Mouse (Mus musculus) gastrocnemius, adult 8-10 months (tissue): ENCODE data around the gene Prpf40b. TPM values are rescaled to one million over a fixed set of nuclear protein-coding genes. Genes with fewer than 3 reads are reported as not detected.

Source experiments
- DNase-seq, 2 experiments: peaks; one replicate each; pipeline ENCODE4 v3.0.0; 2022; ENCODE audit warnings: low spot score in 2 of 2
- total RNA-seq, 4 experiments: library from RNA; stranded (reverse); gene quantifications; 2 replicates each; pipeline ENCODE4 v1.2.4; 2022

Gene Prpf40b
- total RNA-seq, 4 experiments from 2014 or later = 22.5 to 28.5 (median 25.7) TPM

DNA sequence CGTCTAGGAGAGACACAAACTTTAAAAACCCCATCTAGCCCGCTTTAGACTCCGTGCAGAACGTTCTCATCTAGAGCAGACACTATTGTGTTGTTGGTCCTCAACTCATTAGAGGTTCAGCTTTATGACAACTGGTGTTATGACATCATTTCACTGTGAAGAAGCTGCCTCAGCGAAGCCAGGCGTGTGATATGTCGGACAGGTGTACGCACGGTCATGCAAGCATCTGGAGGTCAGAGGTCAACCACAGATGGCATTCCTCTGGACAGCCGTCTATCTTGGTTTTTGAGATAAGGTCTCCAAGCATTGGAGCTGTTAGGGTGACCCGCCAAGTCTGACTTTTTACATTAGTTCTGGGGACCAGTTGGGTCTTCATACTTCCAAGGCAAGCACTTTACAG is 4.3 kb upstream of the Prpf40b start:
- DNase-seq = no peak

DNA sequence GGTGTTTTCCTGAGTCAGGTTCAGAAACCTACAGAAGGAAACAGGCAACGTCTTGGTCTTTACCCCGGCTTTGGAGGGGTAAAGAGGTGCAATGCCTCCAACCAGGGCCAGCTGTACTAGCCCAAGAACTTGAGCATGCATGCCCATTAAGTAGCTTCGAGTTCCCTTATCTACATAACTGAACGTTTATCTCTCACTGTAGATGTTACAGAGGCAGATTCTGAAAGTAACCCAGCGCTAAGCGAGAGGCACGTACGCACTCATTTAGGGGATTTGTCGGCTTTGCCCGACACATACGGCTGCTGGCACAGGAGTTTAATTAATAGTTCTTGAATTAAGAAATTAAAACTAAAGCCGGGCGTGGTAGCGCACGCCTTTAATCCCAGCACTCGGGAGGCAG is 600 bp upstream of the Prpf40b start:
- no peak for DNase-seq

DNA sequence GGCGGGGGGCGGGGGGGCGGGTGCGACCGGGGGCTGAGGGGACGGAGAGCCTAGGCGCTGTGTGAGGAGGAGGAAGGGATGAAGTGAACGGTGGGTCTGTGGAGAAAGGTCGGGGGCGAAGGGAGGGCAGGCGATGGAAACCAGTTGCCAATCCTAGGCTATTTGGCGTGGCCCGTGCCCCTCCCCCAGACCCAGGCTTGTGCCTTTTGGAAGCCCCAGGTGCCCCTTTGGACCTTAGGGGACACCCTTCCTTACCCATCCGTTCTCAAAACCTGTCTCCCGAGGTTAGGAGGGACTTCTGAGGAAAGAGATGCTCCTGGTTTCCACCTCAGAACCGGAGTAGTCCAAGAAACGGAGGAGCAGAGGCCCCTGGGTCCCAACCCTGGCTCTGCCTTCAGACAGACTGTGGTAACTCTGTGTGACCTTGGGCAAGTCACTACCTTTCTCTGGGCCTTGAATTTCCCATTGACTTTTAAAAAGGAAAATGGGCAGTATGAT is 646 bp downstream of the Prpf40b start, which contains the start of gene Fam186b:
Gene Fam186b, minus strand, starts transcription at position 405 of the 498 bp plus-strand sequence.
- DNase-seq = peak in 1 of 2 experiments; percentile 29

DNA sequence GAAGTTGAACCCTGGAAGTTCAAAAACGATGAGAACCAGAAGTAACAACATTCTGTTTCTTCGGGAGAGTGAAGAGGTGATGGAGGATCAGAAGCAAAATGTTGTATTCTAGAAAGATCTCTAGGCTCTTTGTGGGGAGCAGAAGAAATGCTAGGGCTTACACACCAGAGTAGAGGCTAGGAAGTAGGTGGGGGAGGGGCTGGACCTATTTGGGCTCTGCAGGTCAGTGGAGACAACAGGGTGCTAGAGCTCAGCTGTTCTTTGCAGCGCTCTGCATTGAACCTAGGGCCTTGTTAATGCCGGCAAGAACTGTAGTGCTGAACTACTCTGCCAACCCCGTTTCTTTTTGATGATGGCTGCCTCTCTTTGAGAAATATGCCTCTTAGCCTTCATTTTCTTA is 1.3 kb downstream of the Prpf40b start:
- DNase-seq = no peak

DNA sequence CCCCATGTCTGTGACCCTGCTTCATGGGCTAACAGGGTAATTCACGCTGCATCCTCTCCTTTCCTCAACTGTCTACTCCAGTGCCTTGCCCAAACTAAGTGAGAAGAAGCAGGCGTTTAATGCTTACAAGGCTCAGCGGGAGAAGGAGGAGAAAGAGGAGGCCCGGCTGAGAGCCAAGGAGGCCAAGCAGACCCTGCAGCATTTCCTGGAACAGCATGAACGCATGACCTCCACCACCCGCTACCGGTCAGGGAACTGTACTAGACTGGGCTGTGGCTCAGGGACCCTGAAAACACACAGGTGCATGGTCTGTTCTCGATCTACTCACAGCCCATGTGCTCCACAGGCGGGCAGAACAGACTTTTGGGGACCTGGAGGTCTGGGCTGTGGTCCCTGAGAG is 12.6 kb downstream of the Prpf40b start:
- no peak for DNase-seq

DNA sequence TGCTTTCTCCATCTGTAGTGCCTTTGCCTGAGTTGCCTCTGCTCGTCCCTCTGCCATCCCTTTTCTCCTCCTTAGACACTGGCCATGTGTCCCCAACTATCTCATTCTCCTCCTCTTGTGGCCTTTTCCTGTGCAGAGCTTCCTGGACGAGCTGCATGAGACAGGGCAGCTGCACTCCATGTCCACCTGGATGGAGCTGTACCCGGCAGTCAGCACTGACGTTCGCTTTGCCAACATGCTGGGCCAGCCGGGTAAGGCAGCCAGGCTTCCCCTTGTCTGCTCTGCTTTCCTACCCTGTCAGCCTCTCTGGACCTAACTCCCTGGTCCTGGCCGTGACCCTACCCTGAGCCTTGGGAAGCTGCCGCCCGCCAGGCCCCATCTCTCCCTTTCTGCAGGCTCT is 14.7 kb downstream of the Prpf40b start:
- DNase-seq = no peak

DNA sequence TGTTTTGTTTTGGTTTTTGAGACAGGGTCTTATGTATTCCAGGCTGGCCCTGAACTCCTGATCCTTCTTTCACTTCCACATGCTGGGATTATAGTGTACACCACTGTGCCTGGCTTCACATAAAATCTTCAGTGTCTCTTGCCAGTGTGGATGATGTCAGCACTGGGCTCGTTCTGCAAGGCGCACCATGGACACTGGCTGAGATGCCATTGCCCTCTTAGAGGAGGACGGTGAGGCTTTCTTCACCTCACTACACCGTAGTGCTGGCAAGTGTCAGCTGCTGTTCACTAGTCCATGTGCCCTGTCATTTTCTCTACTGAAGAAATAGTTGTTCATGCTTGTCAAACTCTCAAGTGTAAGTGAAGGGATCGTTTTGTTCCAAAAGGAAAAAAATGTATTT is 15.7 kb downstream of the Prpf40b start:
- no peak for DNase-seq

DNA sequence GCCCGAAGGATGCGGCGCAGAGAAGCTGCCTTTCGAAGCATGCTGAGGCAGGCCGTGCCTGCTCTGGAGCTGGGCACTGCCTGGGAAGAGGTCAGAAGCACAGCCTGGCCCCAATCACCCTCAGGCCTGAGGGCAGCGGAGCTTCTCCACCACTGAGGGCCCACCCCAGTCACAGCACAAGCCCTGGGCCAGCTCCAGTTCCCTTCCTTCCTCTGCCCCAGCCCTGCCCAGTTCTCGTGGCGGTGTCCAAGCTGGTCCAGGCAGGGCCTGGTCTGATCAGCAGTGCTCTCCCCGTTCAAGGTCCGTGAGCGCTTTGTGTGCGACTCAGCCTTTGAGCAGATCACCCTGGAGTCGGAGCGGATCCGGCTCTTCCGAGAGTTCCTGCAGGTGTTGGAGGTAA is 20.0 kb downstream of the Prpf40b start:
- no peak for DNase-seq

DNA sequence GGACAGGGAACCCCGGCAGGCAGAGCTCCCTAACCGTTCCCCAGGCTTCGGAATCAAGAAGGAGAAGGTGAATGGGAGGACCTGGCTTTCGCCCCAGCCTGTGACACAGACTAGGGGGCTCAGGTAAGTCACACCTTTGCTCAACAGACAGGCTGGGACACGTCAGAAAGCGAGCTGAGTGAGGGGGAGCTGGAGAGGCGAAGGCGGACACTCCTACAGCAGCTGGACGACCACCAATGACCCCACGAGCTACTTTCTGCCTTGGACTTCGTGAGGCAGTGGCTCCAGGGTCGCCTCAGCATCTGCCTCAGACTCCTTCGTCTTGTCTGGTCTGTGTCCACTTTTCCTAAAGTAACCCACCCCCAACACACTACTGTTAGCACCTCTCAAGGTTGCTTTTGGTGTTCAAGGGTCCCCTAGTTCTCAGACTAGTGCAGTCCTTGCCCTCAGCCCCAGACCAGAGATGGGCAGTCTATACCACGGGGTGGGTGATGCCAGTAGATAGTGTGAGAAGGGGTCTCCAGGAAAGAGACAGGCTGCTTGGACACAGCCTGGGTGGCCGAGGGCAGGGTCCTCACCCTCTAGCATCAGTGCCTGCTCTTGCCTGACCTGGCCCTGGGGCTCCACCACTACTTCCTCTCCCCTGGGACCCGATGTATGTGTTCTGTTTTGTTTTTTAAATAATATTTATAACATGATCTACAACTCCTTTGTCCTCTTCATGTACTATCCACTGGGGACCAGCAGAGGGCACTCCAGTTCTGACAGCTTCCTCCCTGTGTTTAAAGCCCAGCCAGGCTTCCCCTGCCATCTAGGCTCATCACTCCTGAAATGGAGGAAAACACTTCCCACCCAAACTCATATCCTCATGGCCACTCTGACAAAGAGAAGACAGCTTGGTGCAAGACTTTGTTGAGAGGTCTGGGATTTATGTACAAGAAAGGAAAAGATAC is 21.7 kb downstream of the Prpf40b start:
- peak; percentile 56 to 60 for DNase-seq

DNA sequence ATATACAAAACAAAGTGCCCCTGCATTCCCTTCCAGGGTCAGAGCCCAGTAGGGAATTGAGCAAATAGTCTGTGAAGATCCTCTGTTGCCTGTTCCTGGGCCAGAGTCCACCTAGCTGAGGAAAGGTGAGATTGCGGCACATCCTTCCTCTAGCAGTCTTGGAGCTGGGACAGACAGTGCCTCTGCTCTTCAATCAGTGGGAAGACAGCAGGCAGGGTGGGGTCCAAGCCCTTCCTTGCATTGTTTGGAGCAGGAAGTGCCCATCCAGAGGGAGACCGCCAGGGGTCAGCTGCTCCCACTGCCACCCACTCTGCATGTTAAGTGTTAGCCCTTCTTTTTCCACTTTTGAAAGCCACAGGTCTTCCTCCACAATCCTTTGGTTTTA is 22.4 kb downstream of the Prpf40b start:
- no peak for DNase-seq

DNA sequence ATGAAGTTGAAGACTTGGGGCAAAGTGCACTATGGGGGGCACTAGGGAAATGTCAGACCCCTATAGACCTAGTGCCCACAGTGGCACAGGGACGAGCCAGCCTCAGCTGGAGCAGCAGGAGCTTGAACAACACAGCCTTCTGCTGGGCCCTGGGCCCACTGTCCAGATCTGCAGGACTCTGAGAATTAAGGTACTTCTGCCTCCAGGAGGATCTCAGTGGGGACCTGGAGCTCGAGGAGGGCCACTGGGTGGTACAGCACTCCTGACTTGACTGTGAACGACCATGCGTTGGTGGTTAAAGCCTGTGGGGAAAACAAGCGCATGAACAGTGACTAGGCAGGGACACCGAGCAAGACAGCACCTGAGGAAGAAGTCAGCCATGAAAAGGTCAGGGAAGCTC is 23.2 kb downstream of the Prpf40b start:
- no peak for DNase-seq

DNA sequence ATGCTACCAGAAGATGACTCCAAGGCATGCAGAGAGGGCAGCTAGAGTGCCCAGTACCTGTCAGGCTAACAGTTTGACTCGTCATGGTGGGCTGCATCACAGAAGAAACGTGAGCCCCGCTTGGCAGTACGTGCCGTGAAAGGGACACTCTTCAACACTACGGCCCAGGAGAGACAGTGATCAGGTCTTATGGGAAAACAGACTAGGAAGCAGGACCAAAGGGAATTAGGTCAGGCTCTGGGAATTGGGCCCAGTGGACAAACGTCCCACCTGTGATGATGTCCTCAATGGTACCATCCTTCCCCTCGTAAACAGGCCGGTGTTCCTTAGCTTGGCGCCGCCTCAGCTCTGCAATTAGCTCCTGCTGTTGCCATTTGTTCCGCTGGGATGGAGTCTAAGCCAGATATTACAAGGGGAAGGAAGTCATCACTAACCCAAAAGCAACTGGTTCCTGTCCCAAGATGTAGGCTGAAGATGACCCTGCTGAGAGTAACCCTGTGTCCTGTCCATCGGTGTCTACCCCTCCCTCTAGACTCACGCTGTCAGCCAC is 24.0 kb downstream of the Prpf40b start:
- DNase-seq = no peak

DNA sequence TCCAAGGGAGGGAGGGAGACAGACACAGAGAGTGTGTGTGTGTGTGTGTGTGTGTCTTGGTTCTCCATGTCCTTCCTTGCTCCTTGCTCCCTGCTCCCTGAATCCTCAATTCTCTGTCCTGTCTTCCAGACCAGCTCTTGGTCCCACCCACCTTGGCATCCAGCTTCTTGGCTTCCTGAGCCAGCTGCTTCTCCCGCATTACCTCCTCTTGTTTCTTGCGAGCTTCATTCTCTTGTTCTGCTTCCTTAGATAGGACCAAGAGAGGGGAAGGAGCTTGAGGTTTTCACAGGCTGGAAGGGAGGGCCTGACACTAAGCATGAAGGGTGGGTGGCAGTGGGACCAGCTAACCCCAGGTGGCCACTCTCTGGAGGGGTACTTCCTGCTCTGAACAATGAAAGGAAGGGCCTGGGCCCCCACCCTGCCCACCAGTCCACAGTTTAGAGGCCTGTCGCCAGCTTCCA is 24.6 kb downstream of the Prpf40b start:
- DNase-seq = no peak

DNA sequence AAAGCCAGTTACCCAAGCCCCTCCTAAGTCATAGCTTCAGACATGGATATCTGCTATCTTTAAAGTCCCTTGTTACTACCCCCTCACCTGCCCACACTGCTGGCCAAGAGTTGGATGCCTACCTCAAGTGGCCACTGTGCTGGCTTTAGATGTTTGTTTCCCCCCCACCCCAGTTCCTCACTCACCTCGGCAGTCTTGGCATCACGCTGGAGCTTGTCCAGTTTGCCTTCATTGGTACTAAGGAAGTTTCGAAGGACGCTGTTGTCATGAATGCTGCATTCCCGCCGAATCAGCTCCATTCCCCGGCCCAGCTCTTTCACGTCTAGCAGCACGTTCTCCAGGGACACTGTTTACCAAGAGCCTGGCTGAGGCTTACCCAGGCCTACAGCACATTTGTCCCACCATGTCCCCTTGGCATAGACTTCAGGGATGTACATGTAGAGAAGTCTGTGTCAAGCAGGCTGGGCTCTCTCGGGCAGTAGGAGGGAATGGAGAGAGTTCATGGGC is 25.3 kb downstream of the Prpf40b start:
- no peak for DNase-seq

DNA sequence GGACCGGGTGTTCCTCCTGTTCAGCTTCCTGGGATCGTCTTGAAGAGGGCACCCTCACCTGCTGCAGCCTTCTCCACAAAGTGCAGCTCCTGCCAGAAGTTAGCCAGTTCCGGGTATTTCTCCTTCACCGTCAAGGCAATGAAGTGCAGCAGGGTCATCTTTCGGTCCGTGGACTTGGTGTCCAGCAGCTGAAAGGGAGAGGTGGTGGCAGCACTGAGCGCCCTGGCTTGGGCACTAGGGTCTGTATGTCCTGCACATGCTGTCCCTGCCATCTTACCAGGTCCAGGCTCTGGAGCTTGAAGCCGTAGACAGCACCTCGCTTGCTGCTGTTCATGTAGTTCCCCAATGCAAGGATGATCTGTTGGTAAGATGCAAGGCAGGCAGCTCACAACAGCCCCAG is 26.1 kb downstream of the Prpf40b start:
- DNase-seq = no peak

DNA sequence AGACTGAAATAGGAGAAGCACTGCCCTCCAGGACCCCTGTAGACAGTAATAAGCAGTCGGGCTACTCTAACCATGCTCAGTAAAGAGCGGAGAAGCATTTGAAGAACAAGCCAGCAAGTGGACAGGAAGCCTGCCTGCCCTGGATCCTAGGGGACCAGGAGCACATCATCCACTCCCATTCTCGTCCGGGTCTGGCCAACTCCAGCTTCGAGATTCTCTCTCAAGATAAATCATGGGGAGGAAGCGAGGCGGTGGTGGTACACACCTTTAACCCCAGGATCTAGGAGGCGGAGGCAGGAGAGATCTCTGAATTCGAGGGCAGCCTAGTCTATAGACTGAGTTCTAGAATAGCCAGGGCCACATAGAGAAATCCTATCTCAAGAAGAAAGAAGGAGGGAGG is 29.3 kb downstream of the Prpf40b start:
- no peak for DNase-seq

DNA sequence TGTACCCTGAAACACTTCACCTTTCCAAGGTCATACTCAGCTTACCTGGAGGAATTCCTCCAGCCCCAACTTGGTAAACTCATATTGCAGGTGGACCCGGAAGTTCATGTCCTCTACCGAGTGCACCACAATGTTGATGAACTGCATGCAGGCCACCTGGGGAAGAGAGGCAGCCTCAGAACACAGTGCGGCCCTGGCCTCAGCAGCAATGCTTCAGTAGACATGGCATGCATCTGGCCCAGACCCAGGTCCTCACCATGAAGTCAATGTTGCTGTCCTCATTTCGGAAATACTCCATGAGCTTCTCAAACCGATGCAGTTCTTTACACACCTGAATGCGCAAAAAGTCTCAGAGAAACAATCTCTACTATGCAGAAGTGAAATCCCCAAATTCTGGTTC is 30.7 kb downstream of the Prpf40b start:
- DNase-seq = no peak

DNA sequence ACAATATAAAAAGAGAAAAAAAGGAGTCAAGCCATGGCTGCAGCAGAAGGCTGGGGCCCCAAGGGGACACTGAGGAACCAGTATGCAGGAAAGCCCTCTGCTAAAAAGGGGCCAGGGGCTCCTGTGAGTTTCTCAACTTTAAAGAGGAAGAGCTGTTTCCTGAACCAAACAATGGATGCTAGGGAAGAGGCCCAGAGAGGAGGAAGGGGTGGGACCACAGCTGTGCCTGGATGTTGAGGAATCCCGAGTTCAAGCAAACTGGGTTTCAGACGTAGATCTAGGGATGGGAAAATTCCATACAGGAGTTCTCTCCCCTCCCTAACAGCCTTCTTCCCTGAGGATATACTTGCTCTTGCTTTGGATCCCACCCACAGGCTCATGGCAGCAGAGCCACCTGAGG is 31.5 kb downstream of the Prpf40b start:
- no peak for DNase-seq

DNA sequence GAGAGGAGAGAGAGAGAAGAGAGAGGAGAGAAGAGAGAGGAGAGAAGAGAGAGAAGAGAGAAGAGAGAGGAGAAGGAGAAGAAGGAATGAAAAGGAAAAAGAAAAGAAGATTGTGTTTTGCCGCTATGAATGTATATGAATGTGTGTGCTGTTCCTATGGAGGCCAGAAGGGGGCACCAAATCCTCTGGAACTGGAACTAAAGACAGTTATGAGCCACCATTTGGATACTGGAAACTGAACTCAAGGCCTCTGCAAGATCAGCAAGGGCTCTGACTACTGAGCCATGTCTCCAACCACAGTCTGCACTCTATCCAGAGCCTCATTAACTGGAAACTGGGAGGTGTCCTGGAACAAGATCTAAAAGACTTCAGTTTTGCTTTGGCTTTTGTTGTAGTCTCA is 32.1 kb downstream of the Prpf40b start:
- no peak for DNase-seq

DNA sequence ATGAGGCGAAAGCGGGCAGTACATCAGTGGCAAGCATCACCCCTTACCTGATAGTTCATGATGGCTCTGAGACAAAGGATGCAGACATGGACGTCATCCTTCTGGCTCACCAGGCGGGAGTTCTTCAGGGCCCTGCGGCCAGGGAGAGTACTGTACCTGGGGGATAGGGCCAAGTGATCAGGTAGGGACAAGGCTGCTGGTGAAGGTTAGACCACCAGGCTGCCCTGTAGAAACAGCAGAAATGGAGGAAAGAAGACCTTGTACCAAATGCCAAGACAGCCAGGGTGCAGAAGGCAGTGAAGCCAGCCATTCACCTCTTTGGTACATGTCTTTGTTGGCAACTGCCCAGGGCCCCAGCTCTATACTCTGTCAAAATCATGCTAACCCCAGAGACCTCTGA is 33.1 kb downstream of the Prpf40b start:
- no peak for DNase-seq

DNA sequence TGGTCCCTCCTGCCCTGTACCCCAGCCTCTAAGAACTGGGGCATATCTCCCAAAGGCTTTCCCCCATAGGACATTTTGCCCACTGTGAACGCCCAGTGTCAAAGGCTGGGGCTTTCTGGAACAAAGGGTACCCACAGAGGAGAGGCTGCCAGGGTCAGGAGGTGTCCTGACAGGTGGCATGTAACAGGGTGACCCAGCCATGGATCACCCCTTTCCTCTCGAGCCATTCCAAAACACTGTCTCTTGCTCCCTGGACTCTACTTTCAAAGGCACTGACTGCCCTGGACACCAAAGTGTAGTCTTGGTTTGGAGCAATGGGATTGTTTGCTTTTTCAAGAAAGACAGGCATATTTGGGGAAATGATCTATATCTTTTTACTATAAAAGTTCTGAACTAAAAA is 35.4 kb downstream of the Prpf40b start:
- DNase-seq = no peak

DNA sequence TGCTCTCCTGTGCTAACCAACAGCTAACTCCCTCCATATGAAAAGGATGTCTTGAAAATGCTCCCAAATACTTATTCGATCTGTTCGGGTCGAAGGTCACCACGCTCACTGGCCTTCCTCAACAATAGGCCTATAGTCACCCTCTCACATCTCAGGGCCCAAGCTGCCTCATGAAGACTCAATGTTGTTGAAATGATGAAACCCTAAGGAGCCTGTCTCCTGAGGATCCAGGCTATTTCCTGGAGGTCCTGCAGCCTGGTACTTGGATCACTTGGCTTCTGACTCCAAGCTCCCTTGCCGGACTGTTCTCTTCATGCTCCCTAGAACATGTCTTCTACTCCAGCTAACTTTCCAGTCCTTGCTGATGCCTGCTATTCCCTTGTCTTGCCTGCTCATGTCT is 36.5 kb downstream of the Prpf40b start:
- no peak for DNase-seq

DNA sequence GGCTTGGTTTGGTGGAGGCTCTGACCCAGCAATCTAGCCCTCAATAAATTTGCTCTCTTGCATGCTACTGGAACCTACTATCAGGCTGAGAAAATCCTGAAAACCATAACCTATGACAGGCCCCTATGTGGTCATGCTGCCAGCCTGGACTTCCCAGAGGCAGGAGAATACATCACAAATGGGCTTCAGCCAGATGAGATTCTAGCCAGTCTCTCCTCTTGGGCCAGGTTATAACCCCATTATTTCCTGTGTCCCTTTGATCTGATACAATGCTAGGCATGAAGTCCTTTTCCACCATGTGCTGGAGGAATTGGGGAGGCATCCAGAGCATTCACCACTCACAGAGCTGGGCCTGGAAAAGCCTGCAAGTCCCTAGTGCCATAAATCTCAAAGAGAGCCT is 37.2 kb downstream of the Prpf40b start:
- DNase-seq = no peak
